Mouse (Mus musculus): ENCODE measurements around the gene Fignl2.
A peak's percentile ranks its signal among the peaks of the same experiment; 100 is the strongest.

Fignl2 gene

DNA sequence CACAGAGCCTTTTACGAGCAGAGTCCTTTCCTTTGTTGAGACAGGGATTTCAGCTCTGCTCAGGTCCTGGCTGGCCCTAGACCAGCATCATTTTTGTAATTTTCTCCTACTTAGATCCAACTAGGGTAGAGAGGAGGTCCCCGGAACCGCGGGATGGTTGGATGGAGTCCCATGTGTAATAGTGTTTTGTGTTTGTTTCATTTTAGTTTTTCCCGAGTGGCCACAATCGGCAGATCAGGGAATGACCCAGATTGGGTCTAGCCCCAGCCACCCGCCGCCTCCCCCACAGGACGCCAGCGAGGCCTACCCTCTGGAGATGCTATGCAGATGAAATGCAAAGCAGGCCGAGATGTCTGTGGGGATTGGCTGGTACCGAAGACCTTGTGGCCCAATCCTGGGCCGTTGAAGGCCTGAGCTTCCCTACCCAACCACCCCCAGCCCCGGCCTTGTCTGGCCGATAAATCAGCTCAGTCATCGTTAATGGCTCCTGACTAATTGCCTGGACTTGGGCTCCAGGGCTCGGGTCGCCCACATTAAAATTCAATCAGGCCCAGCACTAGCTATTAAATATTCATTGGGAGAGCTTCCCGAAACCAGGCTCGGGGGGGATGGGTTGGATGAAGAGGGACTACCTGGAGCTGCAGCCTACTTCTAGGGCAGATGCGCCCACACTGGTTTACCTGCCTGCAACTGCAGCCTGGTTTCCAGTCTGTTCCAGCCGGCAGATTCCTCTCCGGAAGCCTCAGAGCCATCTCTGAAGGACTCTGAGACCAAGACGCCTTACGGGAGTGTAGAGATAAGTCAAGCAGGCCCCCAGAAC lies 14.7 kb upstream of the Fignl2 start:
- peak; percentile 84 for DNase-seq (ENCODE audit: extremely low spot score, low spot score)

DNA sequence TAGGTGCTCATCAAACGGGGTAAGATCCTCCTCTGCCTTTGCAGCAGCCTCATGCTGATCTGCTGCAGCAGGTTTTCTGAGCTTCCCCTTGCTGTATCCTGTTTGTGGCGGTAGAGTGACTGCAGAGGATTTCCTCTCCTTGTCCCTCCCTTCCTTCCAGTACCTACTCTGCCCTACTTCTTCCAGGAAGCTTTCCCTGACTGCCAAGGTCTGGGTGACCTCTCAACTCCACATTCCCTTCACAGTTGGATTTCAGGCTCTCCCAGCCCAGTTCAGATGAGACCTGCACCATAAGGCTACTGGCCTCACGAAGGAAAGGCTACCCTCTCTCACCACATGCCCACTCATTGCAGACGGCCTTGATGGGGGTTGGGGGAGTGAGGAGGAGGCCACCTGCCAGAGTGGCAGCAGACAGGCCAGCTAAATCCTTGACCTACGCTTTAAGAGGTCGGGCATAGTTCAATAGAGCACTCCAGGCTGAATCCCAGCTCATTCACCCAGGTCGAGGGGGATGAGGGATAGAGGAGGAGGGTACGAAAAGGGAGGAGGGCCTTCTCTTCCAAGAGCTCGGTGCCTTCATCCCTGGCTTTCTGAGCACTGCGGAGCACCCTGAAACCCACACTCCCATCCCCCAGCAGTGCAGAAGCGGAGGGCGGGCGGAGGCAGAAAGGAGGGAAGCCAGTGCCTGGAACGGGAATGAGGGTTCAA lies 13.9 kb upstream of the Fignl2 start:
- peak; percentile 53 for DNase-seq (ENCODE audit: extremely low spot score, low spot score)

DNA sequence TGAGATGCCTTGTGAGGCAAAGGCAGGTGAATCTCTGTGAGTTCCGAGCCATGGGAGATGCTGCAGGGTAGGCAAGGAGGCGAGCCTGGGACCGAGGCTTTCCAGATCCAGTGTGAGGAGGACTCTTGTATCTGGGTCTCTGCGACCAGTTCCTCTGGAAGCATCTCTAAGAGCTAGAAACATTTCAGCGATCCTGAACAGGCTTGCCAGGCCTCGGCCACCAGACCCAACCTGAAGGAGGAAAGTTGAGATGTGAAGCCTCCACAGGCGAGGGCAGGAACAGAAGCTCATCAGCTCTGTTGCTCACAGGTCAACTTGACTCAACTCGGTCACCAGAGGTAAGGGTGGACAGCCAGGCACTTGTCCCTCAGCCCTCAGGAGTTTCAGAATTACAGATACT lies 13.2 kb upstream of the Fignl2 start:
- DNase-seq (ENCODE audit: extremely low spot score, low spot score) = no peak

DNA sequence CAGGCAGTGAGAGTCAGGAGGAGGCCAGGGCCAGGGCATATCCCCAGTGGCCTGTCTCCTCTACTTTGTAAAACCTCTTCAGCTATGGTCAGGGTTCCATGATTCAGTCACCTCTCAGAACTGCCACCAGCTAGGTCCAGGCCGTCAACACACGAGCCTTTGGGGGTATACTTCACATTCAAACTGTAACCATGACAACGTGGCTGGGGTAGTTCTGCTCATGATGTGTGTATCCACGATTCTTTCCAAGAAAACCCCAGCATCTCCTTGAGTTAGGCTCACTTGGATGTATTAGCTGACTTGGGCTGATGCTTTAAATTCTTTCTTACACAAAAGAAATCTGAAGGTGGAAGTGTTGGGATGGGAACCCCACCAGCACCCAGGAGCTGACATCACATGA lies 9.9 kb upstream of the Fignl2 start:
- DNase-seq (ENCODE audit: extremely low spot score, low spot score) = no peak

DNA sequence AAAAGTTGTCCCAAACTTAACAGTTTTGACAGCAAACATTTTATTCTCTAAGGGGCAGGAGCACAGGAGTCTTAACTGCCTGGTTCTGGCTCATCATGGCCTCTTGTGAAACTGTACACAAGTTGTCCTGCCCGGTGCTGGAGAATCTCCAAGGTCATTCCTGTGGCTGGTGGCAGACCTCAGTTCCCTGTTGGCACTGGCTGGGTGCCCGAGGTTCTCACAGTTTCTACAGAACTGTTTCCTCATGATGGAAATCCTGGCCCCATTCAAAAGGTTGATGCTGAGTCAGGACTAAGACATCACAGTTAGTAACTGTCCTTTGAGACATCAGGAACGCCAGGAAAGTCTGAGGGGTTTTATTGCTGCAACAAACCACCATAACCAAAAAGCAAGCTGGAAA lies 8.6 kb upstream of the Fignl2 start:
- no peak for DNase-seq (ENCODE audit: extremely low spot score, low spot score)

DNA sequence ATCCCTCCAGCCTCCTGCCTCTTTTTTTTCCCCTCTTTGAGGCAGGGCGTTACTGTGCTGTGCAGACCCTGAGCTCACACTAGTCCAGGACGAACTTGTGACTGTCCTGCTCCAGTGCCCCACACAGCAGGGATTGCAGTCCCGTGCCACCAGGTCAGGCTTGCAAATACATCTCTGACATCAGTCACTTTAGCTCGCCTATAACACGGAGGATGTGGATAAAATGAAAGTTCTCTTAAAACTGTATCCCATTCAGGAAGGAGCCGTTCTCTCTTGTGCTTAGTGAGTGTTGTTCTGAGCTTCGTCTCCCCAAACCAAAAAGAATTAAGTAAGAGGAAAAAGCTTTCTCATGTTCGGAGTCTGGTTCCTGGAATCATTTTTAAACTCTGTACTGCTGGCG lies 8.1 kb upstream of the Fignl2 start:
- no peak for DNase-seq (ENCODE audit: extremely low spot score, low spot score)

DNA sequence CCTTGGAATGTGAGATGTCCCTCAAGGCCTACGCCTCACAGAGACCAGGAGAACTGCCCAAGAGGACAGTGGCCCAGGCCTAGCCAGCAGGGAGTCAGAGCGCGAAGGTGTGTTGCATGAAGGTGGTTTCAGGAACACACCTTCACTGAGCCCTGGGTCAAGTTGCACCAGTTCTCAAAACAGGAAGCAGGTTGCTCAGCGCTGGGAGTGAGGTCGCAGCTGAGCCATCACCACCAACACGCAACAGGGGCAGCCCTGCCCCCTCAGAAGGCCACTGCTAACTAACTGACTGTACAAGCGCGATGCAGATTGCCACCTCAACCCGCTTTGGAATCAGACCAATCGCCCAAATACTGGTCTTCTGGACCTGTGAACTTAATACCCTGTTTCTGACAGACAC lies 6.1 kb upstream of the Fignl2 start:
- no peak for DNase-seq (ENCODE audit: extremely low spot score, low spot score)

DNA sequence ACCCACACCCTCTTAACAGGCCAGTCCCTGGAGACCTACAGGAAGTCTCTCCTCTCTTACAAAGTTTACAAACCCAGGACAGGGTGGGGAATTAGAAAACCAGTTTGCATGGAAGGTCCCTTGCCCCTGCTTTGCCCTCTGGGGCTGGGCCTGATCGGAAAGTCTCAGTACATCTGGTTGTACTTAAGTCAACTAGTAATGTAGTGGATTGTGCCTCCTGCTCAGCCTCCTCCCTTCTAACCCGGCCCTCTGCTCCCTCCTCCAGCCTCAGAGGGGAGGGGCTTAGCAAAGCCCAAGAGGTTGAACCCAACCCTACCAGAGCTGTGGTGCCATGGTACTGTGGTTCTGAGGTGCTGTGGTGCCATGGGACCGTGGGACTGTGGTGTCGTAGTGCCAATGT lies 3.9 kb upstream of the Fignl2 start:
- peak; percentile 48 for DNase-seq (ENCODE audit: extremely low spot score, low spot score)

DNA sequence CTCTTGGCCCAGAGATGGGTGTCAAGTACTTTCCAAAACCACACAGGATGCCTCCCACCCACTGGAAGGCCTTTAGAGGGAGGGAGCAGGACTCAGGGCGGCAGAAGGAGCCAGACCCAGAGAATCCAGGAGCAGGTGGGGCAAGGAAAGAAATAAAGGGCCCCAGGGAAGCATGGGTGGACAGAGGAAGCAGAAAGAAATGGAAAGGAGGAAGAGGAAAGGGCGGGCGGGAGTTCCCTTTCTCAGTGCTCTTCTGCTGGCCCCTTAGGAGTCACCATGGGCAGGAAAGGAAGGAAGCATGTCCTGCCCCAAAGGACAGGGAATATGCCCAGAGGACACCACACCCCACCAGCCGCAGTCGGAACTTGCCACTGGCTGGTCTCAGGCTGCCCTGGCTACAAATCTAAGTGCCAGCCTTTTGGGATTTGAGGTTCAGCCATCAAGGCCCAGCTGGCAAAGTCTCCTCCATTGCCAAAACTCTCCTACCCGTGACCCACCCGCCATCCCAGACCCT lies 2.7 kb upstream of the Fignl2 start:
- no peak for DNase-seq (ENCODE audit: extremely low spot score, low spot score)

DNA sequence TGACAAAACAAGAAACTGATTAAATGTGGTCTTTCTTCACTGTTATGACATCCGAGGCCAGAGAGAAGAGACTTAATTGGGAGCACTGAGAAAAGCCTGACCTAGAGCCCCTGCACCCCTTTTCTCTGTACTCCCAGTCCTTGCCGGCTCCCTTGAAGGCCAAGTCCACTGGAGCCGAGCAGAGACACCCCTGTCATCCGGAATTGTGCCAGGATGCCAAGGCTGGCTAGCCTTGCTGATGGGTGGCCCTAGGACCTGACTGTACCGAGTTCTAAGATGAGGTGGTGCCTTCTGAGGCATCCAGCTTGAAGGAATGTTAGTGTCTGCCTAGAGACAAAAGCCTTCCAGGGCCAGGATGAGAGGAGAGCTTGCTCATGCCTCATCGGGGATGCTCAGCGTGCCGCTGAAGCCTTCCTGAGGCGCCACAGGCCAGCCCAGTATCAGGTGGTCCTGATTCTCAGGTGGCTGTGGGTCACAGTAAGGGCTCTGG lies 1.7 kb upstream of the Fignl2 start:
- DNase-seq (ENCODE audit: extremely low spot score, low spot score) = no peak

DNA sequence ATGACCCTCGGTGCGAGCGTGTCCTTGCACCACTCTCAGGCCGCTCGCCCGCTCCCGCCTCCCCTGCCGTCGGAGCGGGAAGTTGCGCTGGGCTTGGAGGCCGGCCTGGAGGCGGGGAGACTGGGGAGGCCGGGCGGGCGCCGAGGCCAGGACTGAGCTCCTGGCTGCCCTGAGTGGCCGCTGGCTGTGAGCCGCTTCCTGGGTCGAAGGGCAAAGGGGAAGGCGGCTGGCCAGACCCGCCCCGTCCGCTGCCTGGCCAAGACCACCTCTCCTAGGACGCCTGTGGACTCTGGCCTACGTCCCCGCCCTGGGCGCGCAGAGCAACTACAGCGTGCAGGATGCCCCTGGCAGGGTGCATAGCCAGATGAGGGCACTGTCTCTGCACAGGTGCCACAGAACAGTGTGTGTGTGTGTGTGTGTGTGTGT lies 377 bp upstream of the Fignl2 start:
- DNase-seq (ENCODE audit: extremely low spot score, low spot score) = peak; percentile 89

DNA sequence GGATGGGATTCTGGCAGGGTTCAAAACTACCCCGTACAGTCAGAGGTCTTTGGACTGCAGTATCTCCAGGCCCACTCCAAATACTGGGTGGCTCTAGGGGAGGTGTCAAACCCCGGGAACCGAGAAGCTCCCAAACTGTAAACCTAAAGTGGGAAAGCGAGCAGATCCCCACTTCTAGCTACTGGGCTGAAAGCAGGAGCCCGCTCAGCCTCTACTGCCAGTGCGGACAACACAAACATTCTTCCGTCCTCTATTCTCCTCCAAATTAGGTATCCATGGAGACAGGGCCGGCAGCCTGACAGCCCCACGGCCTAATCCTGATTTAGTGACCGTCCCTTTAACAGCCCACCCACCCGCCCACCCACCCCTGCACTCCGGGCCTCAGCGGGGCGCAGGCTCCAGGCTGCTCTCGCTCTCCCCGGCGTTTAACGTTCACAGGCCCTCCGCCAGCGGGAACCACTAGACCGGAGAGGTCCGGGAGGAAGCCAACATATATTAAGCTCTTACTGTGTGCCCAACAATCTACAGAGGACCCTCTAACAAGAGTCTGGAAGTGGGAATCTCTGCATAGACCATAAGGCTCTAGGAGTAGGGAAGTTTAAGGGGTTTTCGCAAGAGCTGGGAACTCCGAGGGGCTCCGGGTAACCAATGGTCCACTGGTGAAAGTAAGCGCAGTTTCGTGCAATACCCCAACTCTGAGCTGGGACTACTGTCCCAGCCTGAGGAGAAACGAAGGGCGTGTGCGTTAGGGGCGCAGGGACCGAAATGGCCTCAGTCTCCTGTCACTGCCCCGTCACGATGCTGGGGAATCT lies 1.2 kb downstream of the Fignl2 start:
- DNase-seq (ENCODE audit: extremely low spot score, low spot score) = peak; percentile 81

DNA sequence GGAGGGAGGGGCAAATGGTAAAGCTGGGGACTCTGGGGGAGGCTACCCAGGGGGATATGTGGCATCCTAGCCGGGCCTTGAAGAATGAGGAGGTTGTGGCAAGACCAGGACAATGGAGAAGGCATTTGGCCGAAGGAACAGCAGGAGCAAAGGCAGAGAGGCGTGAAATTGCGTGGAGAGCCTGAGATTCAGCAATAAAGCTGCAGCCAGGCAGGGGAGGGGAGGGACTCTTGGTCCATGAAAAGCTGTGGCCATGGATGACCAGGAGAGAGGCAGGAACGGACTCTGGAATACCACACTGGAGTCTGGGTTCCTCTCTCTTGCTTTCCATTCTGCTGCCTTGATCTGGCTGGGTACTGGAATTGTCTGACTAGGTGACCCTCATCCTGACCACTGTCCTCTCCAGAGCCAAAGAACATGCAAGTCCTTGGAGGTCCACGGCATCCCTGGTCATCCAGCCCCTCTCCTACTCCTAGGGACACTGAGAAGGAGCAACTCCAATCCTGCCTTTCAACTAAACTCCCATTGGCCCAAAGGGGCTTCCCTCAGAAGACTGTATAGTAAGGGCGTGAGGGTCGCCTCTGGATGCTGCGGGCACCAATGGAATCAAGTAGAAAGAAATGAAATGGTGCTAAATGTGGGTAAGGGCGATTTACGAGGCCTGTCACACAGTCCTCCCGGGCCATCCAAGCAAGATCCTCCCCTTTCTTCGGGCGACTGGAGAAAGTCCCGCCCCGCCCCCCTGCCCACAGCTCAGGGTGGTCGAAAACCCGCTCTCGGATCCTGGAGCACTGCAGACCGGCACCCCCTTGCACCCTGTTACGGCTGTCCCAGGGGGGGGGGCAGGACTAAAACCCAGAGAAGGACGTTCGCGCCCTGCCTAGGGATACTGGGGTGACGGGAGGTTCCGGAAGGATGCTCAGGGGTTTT lies 2.0 kb downstream of the Fignl2 start:
- peak; percentile 72 for DNase-seq (ENCODE audit: extremely low spot score, low spot score)

DNA sequence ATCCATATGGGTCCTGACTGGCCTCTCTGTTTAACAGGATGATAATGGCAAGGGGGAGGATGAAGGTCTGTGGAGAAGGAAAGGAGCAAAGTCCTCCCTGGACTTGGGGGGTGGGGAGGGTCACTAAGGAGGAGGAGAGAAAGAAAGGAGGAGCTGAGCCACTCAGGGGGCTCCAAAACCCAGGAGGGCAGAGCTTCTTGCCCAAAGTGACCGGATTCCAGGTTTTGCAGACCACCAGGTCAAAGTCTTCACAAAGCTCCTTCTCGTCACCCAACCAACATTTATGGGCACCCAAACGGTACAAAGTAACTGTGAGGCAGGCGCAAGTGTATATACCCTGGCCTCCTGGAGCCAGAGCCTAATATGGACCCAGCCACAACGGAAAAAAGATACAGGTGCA lies 2.7 kb downstream of the Fignl2 start:
- DNase-seq (ENCODE audit: extremely low spot score, low spot score) = peak; percentile 36

DNA sequence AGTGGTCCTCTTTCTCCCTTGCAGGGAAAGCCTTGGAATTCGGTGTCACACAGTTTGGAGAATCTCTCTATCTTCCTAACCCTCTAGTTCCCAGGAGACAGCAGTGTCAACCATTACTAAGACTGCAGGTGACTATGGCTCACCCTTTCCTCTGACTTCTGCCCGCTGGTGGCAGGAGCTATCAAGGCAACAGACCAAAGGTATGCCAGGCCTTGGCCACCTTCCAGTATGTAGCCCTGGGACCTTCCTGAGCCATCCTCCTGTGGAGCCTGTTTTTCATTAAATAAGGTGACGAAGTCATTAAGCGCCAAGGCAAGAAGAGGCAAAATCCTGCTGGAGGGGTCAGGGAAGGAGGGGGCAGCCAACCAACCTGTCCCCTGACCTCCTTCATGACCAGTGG lies 3.2 kb downstream of the Fignl2 start:
- no peak for DNase-seq (ENCODE audit: extremely low spot score, low spot score)

DNA sequence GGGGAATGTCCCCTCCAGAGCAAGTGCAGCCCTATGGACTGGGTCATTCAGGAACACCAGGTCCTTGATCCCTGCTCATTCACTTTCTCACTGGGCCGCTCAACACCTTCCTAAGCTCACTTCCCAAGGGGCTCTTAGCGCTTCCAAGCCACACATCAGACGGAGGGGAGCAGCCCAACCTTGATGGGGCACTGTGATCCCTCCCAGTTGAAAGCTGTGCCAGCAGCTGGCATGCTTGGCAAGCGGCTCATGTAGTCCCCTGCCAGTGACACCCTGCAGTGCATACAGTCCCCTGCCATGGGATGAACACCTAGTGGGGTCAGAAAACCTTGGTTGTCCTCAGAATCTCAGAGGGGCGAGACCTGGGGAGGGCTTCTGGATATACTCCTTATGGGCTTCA lies 4.3 kb downstream of the Fignl2 start:
- DNase-seq (ENCODE audit: extremely low spot score, low spot score) = no peak

DNA sequence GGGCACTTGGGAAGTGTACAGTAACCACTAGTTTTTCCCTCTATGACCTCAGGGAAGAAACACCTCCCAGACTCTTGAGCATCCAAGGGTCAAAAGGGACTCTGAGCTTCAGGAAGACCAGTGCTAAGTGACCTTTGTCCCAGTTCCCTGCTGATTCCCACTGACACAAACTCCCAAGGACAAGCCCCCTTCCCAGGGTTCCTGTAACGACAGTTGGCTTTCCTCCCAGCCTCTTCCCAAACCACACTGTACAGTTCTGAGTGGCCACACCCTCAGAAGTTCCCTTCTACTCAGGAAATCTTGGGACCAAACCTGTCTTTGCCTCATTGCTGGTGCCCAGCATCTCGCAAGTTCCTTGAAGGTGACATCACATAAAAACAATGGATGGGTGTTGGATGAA lies 5.6 kb downstream of the Fignl2 start:
- DNase-seq (ENCODE audit: extremely low spot score, low spot score) = no peak

DNA sequence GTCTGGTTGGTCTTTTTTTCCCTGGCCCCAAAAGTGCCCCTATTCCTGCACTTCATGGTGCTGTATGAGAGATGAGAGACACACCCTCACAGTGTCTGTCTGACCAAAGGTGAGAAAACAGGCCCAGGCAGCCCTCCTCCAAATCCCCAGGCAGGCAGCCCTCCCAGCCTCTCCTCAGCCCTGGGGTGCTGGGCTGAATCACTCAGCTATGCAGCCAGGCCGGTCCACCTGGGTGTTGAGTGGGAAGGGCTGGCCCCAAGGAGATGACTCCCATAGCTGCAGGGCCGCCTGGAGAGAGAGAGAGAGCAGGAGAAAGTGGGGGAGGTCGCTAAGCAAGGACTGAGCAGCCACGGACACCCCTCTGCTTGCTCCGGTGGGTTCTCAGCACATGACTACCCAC lies 7.6 kb downstream of the Fignl2 start:
- no peak for DNase-seq (ENCODE audit: extremely low spot score, low spot score)

DNA sequence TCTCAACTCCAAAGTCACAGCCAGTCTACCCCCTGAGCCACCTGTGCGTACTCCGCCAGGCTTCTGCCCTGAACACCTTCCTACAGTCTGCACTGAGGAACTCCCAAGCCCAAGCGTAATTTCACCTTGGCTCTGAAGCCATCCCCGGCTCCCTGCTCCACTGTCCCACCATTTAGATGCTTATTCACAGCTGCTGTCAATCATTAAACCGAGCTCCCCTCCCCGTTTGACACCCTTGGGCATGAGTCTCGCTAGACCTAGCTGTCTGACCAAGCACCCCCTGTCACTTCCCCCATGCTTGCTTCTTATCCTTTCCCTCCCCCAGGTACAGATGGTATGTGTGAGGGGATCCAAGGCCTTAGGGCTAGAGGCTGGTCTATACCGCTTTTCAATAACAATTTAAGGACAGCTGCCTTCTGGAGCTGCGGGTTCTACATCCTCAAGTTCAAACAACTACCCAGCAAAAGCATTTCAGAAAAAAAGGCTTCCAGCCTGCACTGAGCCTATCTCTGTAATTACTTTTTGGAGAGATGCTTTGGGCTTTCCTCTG lies 8.7 kb downstream of the Fignl2 start:
- no peak for DNase-seq (ENCODE audit: extremely low spot score, low spot score)

DNA sequence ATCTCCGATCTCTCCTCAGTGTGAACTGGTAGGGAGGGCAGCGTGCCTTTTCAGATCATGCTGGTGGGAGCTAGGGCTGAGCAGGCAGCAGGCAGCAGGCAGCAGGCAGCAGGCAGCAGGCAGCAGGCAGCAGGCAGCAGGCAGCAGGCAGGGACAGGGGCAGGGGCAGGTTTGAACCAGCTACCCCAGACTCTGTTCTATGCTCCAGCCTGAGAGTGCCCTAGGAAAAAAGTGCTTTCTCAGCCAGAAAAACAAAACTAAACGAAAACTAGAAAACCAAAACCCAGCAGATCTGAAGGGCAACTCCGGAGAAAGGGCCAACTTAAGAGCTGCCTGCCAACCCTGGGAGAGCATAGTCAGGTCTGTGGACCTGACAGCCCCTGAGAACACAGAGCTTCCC lies 9.7 kb downstream of the Fignl2 start:
- DNase-seq (ENCODE audit: extremely low spot score, low spot score) = no peak

Data from neural tube, embryonic 10.5 days (tissue).